Mouse (Mus musculus): ENCODE results near the gene Pkm.
A peak's percentile ranks its signal among the peaks of the same experiment; 100 is the strongest.

The Pkm gene

GRCm38 (mm10) chr9:59709225-59709624 is 53.1 kb downstream of the Pkm start:
- DNase-seq = peak; percentile 88 to 92

GRCm38 (mm10) chr9:59716275-59716898 is 60.2 kb downstream of the Pkm start:
- DNase-seq = peak; percentile 61 to 79

- peak; percentile 36 to 55 for DNase-seq
These were observed 62.1 kb downstream of the Pkm start for GRCm38 (mm10) chr9:59718237-59718636.

GRCm38 (mm10) chr9:59721144-59721543 is 65.0 kb downstream of the Pkm start:
- DNase-seq = no peak

GRCm38 (mm10) chr9:59723096-59723657 is 67.0 kb downstream of the Pkm start:
- peak; percentile 71 to 83 for DNase-seq

- peak; percentile 53 to 63 for DNase-seq
These were observed 67.7 kb downstream of the Pkm start for GRCm38 (mm10) chr9:59723791-59724442.

GRCm38 (mm10) chr9:59725515-59725914 is 69.3 kb downstream of the Pkm start:
- DNase-seq = peak in 1 of 2 experiments; percentile 54

GRCm38 (mm10) chr9:59727569-59728286 is 71.6 kb downstream of the Pkm start:
- no peak for DNase-seq

Measured in lung, adult 18-20 months (tissue).